Mouse (Mus musculus) cerebellum, postnatal 4 days (tissue): ENCODE results near the gene Ston2.
"Not testable (repeated sequence)": the region's sequence is repeated elsewhere in the genome, so short reads cannot be mapped to it uniquely, and the experiment has no call there.

Source experiments
- DNase-seq, 2 experiments: peaks; one replicate each; pipeline ENCODE4 v3.0.0; 2022; ENCODE audit warnings: low spot score in 2 of 2, mixed read lengths in 1 of 2

Gene Ston2

GRCm38 (mm10) chr12:91589847-91590690 is 198.1 kb downstream of the Ston2 start, which contains the start of gene Gtf2a1:
Gene Gtf2a1, minus strand, starts transcription at chr12:91590487.
- DNase-seq: peak; percentile 95 to 96

GRCm38 (mm10) chr12:91589542-91589846 is 198.7 kb downstream of the Ston2 start:
- DNase-seq: no peak

- DNase-seq: peak in 1 of 2 experiments; percentile 52
Observed at GRCm38 (mm10) chr12:91588670-91589541, 199.3 kb downstream of the Ston2 start.

GRCm38 (mm10) chr12:91588176-91588669 is 200.0 kb downstream of the Ston2 start:
- DNase-seq: peak; percentile 76 to 90

GRCm38 (mm10) chr12:91587491-91588033 is 200.6 kb downstream of the Ston2 start:
- DNase-seq: no peak

GRCm38 (mm10) chr12:91587077-91587476 is 201.1 kb downstream of the Ston2 start:
- DNase-seq: no peak

- not testable (repeated sequence) for DNase-seq
Observed at GRCm38 (mm10) chr12:91585815-91586214, 202.4 kb downstream of the Ston2 start.

GRCm38 (mm10) chr12:91585206-91585605 is 203.0 kb downstream of the Ston2 start:
- DNase-seq: no peak

- no peak for DNase-seq
Observed at GRCm38 (mm10) chr12:91583409-91583808, 204.8 kb downstream of the Ston2 start.
